Mouse (Mus musculus) brain, embryonic 18.5 days (tissue): ENCODE data around the gene Mgll.
A peak's percentile ranks its signal among the peaks of the same experiment; 100 is the strongest.

Experiments
- DNase-seq: peaks from one replicate; pipeline ENCODE4 v3.0.0-alpha.2; 2012; ENCODE audit warnings: low read depth, low spot score

Gene Mgll

DNA sequence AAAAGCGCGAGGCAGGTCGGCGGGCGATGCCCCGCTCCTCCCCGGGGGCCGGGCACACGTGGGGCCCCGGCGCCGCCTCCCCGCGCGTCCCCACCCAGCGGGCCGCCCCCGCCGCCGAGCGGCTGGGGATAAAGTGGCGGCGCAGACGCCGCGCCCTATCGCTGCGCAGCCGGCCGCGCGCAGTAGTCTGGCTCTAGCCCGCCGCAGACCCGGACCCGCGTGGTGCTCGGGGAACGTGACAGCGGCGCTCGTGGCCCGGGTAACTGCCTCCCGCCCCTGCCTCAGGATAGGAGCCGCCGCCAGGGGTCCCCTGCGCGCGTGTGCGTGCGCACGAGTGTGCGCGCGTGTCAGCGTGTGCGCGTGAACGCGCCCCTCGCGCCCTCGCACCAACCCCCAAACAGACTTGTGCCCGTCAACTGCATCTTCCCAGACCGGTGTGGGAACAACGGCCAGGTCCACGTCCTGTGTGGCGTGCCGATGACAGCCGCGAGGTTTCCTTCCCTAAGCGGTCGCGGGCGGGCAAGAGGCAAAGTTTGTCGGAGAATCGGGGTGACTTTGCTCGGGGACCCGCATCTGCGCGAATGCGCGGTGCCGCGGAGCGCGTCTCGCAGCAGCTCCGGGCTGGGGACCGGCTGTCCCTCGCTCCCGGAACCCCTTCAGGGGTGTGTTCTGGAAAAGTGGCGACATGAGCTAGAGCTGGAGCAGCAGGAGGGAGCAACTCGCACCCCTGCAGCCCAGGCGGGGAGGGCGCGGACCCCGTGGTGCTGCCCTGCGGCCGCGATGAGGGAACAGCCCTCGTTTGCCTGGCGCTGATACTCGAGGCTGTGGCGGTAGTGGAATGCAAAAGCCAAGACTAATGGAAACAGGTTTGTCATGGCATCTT, at the start of gene Mgll:
Mgll (plus strand) TSS at position 100 of the 883 bp plus-strand sequence.
- DNase-seq = peak; percentile 49

DNA sequence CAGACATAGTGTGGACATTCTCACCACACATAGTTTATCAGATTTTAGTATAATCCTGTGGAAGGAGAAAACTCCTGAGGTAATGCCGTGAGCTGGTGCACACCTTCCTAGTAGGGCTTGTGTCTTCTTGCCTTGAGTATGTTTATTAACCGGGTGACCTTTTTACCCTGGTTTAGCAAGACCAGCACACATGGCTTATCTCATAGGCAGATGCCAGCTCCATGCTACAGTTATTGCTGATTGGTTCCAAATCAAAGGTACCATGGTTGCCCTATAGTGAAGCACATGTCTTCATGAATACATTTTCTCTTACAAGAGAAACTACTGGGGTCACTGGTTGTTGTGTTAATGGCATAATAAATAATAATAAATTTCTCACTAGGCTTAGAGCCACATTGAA, 48.4 kb upstream of the Mgll start:
- no peak for DNase-seq

DNA sequence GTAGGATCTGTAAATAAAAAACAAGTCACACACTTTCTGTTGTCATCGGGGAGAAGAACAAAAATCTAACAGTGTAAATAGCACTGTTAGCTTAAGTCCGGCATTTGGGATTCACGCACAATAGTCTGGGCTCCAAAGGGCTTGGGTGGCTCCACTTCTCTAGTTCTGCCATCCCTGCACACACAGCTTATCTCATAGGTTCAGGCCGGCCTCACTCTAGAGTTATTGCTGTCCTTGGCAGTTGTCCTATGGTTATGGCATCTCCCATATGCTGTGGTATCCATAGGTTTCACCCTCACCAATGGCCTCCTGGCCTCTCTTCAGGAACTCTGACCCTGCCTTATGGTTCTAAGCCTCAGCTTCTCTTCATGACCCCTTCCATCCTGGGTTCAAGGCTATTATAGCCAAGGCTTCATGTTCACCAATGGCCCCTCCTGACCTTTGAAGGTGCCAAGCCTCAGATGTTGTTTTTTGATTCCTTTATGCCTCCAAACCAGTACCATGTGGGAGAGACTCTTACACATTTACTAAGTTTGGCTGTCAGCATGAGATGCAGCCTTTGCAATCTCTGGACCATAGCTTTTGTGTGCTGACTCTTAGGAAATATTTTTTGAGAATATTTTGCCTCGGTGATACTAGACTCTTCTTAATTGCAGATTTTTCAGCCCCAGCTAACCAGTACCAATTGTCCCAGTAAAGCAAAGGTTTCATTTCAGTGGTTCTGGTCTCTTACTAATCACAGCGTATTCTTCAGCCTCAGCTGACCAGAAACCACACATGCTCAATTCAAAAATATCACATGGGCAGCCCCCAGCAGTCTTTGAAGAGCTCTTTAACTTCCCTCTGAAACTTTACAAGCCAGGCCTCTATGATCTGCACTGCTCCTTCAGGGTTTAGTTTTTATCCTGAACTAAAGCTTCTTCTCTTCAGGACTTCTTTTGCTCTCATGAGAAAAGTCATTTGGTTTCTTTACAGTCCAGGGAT, 47.2 kb upstream of the Mgll start:
- DNase-seq = no peak

DNA sequence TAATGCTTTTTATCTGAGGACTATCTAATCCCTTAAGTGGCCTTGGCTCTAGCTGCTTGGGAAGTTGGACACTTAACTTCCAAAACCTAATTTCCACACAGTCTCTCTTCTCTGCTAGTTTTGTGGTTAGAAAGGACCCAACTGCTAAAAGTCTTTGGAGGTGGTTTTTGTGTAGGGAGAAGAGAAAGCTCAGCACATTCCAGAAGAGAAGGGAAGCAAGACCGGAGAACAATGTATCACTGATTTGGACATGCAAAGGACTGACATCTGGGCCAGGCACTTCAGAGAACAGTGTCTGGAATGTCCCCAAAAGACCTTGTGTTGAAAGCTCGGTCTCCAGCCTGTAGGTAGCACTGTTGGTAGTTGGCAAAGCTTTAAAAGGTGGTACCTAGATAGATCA, 46.5 kb upstream of the Mgll start:
- DNase-seq = no peak

DNA sequence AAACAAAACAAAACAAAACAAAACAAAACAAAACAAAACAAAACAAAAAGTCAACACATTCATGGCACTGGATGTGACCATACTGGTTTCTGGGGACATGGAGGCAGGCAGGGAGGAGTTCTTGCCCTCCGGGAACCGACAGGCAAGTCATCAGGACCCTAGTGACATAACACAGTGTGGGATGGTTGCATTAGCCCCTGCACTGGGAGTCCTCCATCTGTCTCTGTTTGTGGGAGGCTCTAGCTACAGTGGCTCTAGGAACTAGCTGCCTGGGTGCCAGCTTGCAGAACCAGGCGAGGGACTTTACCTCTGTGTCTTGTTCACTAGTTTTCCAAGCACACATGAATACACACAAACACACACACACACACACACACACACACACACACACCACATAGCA, 43.2 kb upstream of the Mgll start:
- no peak for DNase-seq

DNA sequence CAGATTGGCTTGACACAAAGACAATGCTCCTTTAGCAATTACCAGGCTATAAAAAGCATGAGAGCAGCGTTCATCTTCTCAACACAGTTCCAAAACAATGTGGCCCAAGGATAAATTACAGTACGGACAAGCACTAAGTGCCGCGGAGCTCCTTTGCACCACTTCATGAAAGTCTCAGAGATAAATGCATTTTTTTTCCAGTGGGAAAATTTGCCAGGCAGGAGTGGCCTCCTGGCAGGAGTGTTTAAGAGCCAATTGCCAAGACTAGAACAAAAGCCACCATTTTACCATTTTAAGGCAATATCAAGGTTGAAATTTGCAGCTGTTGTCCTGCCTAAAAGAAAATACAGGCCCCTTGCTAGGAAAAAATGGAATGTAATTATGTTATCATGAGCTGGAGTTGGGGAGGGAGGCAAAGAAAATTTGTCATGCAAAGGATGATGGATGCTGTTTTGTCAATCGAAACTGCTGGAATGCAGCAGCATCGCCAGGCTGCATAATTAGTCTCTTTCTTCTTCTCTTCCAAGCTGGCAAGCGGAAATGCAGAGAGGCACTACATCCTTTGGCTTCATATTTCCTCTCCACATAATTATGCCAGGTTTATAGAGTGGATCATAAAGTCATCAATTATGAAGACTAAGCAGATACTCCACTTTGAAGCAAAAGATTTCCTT, 40.7 kb upstream of the Mgll start:
- no peak for DNase-seq

DNA sequence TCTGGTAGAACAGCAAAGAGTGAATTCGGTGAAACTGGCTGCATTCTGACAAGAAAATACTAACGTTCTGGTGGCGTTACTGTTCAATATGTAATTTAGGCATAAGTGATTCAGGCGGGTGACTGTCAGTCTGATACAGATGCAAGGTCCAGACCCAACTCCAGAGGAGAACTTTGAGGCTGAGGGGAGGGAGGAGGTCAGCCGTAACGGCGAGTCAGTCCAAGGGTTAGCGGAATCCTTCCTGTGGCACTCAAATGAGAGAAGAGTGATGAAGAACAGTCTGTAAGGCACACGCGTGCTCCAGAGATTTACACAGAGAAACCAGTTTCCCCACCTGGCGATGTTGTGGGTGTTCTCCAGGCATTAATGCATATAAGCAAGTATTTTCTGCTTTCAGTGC, 36.0 kb upstream of the Mgll start:
- no peak for DNase-seq

DNA sequence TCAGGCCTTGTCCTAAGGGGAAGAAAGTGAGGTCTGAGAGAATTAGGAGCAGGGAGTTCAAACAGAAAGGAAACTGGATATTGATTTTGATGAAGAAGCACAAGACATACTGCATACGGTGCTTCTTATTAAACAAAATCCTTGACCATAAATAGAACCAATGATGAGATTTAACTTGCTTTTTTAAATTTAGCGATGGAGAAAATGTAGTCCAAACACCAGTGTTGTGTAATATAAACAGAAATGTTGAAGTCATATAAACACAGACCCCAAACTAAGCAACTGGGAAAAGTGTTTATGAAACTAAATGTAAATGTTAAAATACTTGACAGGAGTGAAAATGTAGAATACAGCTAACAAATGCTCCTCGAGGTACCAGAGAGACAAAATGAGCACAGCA, 35.5 kb upstream of the Mgll start:
- no peak for DNase-seq

DNA sequence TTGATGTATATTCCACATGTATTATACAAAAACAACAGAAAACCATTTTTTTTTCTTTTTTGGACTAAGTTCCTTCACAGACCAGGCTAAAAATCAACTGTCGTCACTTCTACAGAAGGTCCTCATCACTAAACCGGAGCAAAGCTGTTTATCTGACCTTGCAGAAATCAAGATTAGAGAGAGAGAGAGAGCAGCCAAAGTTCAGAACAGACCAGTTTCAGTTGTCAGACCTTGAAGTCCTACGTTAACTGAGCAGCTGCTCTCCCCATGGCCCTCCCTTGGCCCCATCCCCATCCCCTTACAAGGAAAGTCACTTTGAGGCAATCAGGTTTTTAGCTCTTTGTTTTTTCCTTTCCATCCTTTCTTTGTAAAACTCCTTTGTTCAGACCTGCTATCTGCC, 34.0 kb upstream of the Mgll start:
- DNase-seq = no peak

DNA sequence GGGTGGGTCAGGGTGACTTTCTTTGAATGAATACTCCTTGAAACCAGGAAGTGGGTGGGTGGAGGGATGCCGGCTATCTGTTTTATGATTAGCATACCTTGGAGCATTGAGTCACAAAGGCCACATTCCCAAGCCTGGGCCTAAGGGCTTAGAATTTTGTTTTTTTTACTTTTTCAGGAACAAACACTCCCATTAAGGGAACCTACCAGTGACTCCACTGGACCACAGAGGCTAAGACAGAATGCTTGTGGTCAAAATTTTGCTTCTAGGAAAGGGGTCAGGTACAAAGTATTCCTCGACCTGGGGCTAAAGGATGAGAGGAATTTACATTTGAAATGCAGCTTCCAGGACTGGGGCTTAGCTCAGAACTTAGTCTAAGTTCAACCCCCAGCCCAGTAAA, 32.9 kb upstream of the Mgll start:
- no peak for DNase-seq

DNA sequence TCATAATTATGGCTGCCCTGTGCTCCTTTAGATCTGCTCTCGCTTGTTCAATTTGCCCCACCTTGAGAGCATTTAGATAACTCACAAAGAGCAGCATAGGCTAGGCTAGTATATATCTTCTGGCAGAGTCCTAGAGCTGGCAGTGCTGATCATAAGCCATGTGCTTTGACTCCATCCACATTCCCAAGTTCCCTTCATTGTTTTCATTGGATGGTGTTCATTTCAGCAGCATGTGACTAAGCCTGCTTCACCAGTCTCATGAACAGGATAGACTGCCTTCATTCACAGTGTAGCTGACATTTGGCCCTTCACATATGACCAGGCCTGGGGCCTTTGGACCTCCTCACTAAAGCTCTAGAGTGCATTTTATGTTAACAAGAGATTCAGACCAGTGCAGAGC, 21.3 kb upstream of the Mgll start:
- DNase-seq = no peak

DNA sequence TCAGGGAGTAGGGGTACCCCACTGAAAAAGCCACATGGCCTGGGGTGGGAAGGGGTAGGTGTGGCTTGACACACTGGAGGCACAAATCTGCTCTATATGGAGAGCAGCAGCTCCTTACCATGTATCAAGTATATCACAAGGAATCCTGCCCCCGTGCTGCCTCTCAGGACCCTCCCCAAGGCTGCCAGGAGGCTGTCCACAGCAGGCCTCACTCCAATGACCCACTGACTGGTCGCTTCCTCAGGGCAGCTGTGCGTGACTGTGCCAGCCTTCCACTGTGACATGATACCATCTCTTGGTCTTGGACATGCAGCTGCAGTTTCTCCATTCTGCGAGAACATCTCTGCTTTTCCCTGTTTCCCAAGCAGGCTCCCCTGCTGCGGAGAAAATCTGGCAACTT, 20.5 kb upstream of the Mgll start:
- no peak for DNase-seq

DNA sequence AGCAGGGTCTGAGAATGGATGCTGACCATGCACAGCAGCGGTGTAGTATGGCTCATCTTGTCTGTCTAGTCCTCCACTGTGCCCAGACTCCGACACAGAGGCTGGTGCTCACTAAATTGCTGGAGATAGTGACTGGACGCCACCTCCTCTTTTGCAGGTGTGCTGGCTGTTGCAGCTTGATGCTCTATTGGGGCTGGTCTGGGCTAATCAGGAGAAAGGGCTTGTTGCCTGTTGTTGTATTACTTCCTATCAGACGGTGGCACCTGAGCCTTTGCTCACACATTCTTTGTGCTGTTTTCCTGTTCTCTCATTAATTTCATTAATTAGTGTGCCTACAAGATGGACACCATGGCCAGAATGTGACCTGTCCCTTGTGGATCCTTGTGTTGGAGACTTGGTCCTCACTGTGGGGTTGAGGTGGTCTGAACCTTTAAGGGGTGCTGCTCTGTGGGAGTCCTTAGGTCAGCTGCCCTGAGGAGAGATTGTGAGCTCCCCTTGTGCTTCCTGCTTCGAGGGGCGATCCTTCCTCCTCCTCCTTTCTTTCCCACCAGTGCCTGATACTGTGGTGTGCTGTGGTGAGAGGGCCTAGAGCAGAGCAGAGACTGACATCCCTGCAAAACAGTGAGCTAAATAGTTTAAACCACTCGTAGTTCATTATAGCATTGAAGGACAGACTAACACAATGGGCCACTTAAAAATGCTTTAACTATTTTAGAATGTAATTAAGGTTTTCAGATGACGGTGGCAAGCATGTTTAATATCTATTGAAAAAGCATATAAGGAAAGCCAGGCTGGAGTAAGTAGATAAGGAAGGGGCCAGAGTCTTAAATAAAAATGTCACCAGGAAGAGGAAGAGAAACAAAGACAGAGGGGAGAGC, 15.6 kb upstream of the Mgll start:
- no peak for DNase-seq

DNA sequence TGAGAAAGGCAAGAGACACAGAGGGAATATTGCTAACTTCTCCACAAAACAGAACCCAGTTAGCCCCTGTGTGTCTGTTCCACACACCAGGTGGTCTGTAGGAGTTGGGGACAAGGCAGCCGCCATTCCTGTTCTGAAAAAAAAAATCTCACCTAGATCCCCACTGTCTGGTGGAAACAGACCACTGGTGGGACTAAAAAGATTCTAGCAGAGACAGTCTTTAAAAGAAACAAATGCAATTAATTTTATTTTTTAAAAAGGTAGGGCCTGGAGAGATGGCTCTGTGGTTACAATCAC, 15.0 kb upstream of the Mgll start:
- DNase-seq = no peak

DNA sequence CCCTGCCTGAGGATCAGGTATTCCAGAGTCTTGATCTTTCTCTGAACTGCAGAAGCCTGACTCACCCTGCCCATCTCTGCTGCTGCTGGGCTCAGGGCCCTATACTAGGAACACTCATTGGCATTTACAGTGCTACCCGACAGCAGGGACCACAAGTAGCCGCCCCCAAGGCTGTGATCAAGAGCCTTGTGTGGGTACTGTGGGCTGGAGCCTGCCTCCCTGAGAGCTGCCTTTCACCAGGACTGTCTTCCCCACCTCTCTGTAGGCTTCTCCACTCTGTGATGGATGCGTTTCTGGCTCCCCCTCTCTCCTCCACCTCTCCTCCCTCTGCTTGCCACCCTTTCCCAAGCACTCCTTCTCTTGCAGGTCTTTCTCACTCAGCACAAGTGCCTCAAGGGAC, 12.9 kb upstream of the Mgll start:
- no peak for DNase-seq

DNA sequence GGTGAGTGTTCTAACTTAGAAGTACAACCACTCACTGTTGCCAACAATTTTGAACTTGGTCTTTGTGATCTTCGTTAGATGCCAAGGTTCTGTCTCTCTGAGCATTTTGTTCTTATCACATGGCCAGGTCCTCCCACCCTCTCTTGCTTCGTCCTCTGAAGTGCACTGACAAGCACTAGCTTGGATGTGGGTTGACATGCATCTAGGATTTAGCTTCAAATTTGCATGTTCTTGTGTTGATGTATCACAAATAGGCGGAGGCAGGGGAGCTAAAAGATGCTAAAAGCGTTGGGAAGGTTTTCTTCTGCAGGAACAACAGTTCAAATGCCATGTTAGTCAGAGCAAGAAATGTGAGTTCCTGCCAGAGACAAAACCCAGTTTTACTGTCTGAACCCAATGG, 12.1 kb upstream of the Mgll start:
- DNase-seq = no peak

DNA sequence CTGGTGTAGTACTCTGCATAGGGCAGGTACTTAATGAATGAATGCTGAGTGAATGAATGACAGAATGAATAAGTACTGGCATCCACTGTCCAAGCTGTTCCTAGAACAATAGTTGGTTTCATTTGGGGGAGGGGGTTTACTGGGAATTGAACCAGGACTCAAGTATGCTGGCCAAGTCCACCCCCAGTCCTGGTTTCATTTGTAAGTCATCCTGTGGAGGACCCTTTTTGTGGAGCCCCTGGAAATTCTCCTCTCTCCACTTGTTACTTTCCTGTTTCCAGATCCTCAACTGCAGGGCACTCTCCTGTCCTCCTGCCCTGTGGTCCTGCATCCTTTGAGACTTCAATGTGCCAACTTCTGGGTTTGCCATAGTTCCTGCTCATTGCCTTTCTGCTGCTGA, 10.9 kb upstream of the Mgll start:
- DNase-seq = no peak

DNA sequence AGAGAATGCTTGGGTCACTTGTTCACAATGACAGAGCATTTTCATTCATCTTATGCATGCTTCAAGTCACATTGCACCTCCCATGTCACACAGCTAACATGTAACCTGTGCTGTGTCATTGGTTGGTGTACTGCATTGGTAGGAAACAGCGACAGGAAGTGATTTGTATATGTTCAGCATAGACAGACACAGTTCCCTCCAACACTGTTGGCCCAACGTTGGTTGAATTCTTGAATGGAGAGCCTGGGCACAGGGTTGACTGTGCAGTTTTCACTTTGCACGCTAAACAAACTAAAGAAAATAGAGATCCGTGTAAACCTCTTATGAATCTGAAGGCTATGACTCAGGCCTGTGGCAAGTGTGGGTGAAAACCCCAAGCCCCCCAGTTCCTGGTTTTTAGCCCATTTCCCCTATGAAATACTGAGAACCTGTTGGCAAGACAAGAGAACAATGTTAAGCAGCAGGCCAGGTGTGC, 10.0 kb upstream of the Mgll start:
- no peak for DNase-seq

DNA sequence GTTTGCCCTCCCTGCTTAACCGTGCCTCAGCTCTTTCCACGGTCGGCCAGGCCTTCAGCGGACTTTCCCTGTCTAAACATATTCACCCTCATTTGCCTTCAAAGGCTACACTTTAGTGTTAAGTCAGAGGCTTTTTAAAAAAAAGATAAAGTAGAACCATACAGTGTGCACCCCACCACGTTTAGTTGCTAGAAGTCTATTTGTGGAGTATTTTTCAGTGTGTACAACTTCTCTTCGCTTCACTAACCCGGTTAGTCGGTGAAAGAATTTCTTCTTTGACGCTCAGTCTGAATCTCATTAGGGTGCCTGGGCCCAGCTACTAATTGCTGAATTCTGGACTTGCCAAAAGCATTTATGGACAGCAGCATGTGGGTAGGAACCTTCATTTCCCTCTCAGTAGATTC, 8.8 kb upstream of the Mgll start:
- no peak for DNase-seq

DNA sequence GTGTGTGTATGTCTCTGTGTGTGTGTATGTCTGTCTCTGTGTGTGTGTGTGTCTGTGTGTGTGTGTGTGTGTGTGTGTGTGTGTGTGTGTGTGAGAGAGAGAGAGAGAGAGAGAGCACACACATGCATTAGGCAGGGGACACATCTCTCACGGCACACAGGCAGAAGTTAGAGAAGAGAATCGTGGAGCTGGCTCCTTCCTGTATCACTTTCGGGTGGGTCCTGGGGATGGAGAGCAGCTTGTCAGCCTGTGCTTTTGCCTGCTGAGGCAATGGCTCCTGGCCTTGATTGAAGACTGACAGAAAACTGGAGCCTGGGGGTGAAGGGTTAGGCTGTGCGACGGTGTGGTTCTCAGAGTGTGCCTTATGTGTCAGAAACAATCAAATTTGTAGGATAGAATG, 8.2 kb upstream of the Mgll start:
- DNase-seq = no peak
